Mouse (Mus musculus) spleen, adult 2 months (tissue): Measurements from ENCODE around the gene Kctd19.

Source experiments
- CTCF ChIP-seq: fragments of 200-500 bp; IDR thresholded peaks from 2 replicates; pipeline ENCODE4 v1.5.1; 2011; ENCODE audit warnings: mild to moderate bottlenecking, inconsistent platforms; ENCODE audit not compliant: insufficient read depth, insufficient read length, insufficient replicate concordance; ENCODE audit errors: extremely low read depth
- POLR2A ChIP-seq: fragments of 200-500 bp; IDR thresholded peaks from 2 replicates; pipeline ENCODE4 v1.6.1; 2011; ENCODE audit warnings: low read depth, low read length, inconsistent platforms

GRCm38 (mm10) chr8:105393915-105394314, 19.4 kb downstream of the Kctd19 start:
- no peak for TF ChIP-seq POLR2A
- no peak for TF ChIP-seq CTCF
